Mouse (Mus musculus) ovary, postnatal 10 days (tissue): ENCODE measurements around the gene Rora.

ENCODE experiments used
- DNase-seq: peaks from one replicate; pipeline ENCODE4 v3.0.0; 2022; ENCODE audit warnings: low spot score

Rora gene

DNA sequence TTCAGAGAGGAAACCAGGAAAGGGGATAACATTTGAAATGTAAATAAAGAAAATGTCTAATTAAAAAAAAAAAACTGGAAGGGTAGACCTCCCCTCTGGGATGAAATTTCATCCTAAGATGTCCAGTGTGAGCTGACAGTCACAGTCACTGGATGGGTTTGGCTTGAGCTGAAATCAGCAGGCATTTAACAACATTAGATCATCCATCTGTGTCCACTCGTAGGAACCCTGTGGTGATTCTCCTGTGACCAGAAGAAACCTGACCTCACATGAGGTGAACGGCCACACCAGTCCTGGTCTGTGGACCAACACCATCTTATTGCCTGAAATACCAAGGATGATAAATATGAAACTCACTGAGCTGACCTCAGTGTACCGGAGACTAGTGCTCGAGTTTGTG lies 106.7 kb downstream of the Rora start:
- DNase-seq = no peak

DNA sequence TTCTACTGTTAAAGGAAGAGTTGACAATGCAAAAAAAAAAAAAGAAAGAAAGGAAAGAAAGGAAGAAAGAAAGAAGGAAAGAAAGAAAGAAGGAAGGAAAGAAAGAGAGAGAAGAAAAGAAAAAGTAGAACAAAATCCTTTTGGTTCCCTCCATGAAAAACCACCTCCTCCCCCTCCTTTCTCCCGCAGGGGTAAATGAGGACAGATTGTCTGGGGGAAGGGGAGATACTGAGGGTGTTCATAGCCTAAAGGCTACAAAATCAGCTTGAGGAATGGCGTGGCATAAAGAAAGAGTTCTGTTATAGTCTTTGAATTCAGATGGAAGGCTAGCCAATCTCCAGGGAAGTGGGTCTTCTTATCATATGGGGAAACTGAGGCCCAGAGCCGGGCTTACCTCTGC lies 107.3 kb downstream of the Rora start:
- no peak for DNase-seq

DNA sequence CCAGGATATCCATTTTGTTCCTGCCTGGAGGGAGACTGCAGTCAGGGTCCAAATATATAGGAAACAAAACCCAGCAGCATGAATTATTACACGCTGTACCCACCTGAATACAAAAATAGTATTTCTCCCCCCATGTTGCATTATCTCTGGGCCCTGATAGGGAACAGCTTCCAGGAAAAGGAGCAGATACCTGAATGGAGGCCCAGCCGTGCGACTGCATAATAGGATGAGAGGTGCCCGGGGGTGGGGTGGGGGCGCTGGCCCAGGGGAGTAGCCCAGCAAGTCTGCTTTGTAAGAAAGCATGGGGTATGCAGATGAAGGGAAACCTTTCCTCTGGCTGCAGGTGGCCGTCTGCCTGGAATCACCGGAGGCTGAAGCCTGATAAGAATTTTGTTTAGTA lies 108.1 kb downstream of the Rora start:
- DNase-seq = no peak

DNA sequence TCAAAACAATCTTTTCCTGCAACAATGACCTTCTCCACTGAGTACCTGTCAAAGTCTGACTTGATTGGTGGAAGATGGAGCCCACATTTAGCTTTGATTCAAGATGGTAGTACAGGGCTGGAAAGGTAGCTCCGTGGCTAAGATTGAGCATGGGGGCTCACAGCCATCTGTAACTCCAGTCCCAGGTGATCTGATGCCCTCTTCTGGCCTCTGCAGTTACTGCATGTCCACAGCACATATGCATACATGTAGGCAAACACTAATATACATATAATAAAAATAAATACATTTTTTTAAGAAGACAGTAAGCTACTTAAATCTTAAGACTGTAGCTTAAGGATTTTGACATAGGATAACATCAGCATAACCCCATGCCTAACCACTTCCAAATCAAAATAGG lies 112.0 kb downstream of the Rora start:
- no peak for DNase-seq

DNA sequence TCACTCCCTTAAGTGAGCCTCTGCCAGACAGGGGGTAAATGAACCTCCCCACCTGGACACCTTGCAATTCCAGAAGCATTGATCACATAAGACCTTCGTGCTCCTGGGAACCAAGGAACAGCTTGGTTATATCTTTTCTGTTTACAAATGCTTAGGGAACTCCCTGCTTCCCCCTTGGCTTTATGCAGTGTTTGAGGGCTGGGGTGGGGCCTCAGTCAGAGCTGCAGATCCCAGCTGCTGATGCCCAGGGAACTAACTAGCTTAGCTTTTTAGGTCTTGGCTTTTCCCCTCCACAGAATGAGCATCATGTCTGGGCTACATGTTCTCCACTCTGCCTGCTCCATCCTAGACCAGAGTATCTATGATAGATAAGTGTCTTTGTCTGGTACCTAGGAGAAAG lies 116.1 kb downstream of the Rora start:
- DNase-seq = no peak

DNA sequence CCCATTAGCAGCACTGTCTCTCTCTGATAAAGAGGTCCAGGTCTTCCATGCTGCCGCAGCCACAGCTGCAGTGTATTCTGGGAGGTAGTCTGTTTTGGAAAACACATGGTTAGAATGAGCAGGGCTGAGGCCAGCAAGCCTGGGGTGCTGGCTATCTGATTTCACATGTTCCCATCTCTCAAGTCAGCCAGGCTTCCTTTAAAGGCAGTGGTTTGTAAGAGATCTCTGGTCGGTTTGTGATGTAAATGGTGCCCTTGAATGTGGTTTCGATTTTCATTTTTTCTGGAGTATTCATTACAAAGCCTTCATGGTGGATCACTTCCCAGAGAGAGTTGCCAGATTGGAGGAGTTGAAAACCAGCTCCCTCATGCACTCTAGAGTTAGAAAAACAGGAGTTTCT lies 117.8 kb downstream of the Rora start:
- DNase-seq = no peak

DNA sequence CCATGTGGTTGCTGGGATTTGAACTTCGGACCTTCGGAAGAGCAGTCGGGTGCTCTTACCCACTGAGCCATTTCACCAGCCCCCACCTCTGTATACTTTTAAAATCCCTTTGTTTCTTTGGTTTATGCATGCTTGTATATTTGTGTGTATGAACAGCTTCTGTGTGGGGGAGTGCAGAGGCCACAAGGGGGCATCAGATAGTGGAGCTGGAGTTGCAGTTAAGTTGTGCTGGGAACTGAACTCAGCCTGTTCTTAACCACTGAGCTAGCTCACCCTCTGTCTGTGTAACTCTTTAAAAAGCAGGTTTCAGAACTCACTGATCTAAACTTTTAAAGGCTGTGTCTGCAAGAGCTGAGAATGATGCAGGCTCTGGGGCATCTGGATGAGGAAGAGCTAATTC lies 120.2 kb downstream of the Rora start:
- no peak for DNase-seq

DNA sequence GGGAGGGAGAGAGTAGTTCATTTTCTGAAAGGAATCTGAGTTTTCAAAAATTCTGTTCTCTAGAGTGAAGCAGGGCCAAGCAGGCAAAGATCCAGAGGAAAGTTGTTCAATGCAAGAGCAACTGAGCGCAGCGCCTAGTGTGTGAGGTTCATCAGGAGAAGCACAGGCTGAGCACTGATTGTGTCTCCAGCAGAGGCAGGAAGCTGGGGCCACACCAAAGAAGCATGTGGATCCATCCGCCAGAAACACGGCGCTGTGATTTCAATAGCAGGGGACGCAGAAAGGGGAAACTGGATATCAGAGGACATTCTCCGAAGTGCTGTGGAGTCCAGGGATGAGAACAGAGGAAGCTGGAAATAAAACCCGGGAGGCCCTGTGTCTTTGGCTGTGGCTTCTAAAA lies 128.4 kb downstream of the Rora start:
- DNase-seq = no peak

DNA sequence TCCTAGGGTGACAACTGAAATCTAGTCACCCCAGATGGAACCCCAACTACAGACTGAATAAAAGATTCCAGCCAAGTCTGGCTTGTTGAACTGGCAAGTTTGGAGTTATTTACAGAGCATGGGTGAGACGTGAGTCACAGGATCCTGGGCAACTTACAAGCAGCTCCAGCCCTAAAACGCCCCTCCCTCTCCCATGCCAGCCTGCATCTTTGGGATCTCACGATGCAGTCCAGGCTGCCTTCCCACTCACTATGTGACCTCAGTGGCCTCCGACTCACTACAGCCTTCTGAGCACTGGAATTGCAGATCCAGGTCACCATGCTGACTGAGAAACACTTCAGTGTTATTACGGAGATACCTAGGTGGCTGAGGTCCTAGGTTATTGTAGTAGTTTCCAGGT lies 129.0 kb downstream of the Rora start:
- no peak for DNase-seq

DNA sequence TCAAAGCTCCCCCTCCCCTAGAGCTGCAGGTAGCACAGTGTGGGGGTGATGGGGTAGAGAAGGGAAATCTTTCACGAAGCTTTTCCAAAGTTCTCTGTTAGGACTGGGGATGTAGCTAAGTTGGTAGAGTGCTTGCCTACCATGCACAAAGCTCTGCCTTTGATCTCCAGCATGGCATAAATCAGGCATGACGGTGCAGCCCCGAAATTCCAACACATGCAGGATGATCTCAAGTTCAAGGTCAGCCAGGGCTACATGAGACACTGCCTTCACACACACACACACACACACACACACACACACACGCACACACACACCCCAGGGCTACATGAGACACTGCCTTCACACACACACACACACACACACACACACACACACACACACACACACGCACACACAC lies 129.7 kb downstream of the Rora start:
- no peak for DNase-seq

DNA sequence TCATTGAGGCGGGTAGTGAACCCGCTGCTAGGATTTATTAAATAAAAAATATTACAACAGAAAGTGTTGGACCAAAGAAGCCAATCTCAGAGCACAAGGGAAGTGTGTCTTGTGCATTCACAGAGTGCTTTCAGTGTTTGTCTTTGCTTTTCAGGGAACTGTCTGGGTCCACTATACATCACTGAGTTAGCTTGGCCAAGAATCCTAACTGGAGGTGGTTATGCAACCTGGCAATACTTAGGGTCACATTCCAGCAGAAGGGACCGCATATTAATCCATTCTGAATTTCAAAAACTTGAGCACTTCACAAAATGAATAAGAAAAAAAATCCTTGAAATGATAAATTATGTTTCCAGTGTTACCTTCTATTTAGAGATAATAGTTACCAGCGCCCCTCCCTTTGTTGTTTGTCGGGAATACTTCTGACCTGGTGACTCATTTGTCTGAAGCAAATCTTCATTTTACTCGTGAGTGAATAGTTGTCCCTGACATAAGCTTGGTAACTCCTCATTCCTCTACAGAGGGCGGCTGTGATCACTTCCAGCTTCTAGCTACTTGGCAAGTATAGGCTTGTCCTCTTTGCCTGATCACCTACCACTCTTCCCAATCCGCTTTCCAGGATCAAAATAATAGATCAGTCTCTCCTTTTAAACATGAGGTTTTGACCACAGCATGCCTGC lies 133.2 kb downstream of the Rora start:
- DNase-seq = no peak

DNA sequence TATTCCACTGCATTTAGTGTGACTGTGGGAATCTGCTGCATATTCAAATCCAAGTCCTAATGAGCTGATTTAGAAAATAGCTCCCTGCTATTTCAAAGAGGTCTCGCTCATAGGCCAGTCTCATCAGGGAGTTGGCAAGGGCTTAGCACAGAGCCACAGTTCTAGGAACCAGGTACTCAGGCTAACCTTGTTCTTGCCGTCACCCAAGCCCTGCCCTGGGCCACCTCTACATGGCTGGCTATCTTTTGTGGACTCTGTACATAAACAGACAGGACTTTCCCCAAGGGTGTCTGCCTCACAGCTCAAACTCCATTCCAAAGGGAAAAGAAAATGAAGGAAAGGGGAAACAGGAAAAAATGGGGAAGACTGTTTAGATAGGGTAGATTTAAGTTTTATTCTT lies 134.1 kb downstream of the Rora start:
- DNase-seq = no peak

DNA sequence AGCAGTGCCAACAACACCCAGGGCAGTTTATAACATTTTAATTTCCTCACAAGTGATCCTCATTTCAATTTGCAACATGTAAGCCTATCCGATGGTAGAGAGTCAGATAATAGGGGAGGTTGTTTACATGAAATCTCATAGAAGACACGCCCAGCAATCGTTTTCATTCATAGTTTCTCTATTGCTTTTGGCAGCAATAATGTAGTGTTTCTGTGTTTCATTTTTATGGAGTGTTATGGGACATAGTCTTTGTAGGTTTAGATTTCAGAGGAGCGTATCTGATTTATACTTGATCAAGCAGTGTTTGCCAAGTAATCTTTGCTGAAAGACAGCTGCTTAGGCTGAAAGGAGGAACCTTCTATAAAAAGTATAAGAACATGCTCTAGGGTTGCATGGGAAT lies 137.3 kb downstream of the Rora start:
- DNase-seq = no peak

DNA sequence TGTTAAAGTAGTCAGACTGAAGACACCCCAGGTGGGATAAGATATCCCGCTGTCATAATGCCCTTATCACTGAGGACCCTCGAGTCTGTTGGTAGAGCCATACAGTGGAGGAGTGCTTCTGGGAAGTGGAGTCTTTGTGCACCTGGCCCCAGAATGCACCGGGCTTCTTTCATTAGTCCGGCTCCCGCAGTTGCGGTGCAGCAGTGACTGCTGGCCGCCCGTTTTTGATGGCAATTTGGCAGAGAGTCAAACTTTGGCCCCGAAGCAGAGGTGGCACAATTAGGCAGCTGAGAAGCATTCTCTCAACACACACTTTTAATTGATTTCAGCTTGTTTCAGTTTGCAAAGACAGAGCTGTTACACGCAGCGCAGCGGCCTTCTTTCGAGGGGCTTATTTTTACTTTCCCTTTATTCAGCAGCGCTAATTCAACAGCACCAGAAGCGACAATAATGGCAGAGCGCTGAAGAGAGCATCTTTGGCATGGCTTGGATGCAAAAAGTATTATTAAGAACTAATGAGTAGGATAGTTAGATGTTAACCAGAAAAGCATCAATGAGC lies 138.5 kb downstream of the Rora start:
- DNase-seq = no peak

DNA sequence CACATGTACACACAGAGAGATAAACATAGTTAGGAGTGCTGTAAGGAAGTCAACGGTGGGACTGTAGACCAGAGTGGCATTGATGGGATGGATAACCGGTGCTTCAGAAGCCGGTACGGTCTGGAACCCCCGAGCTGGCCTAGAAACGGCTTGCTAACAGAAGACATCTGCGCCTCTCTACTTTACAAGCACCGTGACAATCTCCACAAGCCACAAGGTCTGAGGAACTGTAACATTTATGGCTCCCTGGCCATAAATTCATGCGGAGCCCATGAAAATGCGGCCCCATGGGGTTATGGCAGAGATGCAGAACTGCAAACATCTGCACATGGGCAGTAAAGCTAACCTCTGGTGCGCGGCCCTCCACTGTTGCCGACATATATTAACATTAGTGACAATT lies 141.7 kb downstream of the Rora start:
- no peak for DNase-seq

DNA sequence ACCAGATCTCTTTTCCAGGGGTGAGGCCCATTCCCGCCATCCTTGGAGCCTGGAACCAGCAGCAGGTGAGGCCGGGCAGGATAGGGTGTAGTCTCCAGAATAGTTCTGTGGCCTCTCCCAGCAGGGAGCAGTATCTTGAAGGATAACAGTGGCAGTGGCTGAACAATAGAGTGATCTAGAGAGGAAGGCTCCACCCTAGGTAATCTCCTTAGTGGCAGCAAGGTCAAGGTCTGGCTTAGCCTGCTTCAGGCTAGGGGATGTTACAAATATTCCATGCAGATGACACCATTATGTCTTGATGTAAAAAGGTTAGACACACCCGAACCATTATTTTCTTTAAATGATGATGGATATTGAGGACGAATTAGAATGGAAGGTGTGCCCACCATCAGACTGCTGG lies 144.6 kb downstream of the Rora start:
- DNase-seq = no peak

DNA sequence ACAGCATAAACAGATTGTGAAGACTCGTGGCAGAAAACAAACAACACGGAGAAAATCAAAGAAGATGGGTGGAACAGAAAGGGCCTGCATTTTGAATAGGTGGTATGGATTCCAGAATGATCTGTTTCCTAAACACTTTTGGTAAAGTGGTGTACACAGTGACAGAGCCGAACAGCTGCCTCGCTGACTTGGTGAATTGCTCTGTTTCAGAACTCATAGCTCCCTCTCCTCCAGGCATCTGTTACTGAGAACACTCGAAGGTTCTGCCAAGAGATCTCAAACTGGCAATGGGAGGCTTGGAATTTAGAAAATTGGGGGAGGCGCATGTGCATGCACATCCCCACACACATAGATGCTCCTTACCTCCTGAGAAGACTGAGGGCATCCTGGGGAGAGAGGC lies 145.5 kb downstream of the Rora start:
- DNase-seq = no peak

DNA sequence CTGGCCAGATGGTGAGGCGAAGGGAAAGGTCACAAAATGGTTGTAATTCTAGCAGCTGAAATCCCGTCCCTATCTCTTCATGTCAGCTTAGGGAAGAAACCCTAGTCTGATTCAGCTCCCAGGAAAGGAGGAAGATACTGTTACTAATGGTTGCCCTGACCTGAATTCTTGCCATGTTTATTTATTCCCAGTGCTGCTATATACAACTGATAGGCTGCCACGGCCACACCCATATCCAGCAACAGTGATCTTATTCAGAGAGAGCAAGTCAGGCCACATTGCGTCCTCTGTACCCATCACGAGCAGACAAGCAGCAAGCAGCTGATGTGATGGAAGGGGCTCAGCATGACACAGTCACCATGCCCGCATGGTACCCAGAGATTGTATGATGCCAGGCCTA lies 150.6 kb downstream of the Rora start:
- DNase-seq = no peak

DNA sequence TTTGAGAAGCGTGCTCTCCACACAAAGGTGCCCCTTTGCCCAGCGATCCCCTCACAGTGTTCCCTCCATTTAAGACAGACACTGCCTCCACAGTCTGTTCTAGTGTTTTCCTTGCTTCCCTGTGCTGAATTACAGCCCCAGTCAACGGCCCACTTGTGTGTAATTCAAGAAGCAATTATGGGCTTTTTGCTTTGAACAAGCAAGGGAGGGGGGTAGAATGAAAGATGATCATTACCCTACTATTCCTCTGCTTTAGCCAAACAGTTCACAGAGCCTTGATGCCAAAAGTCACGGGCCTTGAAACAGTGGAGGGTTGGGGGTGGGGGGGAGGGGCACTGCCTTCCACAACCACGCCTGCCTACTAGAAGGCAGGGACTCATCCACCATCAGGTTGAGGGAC lies 152.2 kb downstream of the Rora start:
- no peak for DNase-seq

DNA sequence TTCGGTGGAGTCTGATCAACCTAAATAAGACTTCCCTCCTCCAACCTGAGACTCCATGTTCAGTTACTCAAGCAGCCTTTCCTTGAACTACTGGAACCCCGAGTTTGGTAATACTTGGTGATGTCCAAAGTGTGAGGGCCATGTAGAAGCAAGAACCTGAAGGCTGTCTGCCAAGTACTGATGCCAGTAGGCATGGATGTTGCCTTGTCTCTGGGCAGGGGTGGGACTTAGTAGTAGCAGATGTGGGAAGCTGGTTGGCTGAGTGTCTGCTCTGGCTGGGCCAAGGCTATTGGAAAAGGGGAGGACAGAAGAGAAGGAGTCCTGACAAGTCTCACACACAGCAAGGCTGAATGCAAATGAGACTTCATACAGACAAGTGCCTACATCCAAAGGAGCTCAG lies 154.1 kb downstream of the Rora start:
- no peak for DNase-seq

DNA sequence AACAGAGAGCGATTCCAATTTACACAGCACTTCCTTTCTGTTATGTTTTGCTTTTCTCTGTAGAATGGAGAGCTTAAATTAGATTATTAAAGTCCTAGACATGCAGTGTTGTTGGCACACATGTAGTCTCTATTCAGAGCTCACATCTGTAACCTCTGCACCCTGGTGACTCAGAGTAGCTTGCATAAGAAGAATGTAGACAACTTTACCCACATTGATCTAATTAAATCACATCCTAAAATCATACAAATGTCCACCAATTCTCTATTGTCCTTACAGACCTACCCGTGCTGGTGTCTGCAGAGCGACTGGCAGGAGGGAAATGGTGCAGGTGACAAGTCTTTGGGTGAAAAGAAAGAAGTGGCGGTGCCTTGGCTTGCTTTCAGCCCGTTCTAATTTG lies 155.9 kb downstream of the Rora start:
- DNase-seq = no peak

DNA sequence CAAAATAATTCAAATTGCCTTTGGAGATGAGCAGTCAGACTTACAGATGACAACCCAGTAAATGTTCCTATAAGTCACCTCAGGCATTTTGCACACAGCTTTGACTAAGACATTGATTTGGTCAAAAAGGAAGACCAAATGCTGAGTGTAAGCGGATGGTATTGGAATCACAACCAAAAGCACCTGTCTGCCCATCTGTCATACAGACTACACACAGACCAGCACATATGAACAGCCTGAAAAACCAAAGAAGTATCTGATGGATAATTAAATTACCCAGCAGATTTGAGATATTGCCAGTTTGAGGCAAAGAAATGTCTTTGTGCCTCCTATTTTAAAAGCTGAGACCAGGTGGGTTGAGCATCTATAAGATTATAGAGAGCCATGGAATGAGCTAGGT lies 161.1 kb downstream of the Rora start:
- DNase-seq = no peak

DNA sequence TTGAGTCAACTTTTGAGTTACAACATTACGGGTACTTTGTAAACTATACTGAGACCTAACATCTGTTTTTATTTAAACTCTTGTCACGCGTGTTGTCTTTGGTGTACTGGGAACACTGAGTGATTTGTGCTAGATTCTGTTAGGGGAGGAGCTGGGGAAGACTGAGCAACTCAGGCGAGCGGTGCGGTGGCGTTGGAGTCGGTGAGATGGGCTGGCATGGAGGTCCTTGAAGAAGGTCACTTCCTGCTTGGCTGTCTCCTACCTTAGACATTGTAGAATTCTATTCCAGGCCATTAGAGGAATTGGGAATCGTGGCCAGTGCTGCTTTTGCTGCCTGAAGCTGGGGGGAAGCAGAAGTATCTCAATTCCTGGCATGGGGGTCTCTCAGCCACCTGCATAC lies 162.3 kb downstream of the Rora start:
- DNase-seq = no peak

DNA sequence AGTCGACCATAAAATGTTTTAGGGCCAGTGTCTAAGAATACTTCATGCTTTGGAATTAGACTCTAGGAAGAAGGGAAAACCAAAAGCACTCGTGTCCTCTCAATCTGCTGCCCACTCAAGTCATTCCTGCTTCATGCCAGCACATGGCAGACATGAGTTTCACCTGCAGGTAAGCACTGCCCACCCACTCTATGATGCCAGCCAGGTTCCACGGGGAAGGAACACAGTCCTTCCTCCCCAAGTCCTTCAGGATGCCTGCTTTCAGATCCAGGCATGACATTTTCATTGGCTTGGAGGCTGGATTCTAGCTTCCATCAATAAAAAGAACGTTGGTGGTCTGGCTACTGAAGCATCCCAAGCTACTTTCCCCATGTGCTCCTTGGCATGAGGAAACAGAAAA lies 166.4 kb downstream of the Rora start:
- no peak for DNase-seq

DNA sequence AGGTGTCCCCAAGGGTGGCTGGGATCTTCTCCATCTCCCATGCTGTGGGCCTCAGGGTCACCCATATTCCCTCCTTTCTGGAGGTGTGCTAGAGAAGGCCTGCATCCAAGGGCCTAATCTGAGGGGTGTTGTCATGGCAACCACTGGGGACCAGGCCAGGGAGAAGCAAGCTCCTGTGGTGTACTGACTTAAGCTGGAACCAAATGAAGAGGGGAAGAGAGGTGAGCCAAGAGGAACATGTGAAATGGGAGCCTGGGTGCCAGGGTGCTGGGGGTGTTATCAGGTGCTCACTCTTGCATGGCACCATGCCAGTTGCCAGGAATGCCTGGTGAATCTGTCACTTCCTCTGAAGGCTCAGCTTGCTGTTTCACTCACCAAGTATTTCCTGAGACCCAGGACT lies 166.9 kb downstream of the Rora start:
- DNase-seq = no peak
